Mouse (Mus musculus): Measurements from ENCODE around the gene Rbx1. TPM values are rescaled to one million over a fixed set of nuclear protein-coding genes. Genes with fewer than 3 reads are reported as not detected.
A peak's percentile ranks its signal among the peaks of the same experiment; 100 is the strongest.
"Not testable (repeated sequence)": the region's sequence is repeated elsewhere in the genome, so short reads cannot be mapped to it uniquely, and the experiment has no call there.

Gene Rbx1
- polyA plus RNA-seq, 1 experiment: 118 TPM

DNA sequence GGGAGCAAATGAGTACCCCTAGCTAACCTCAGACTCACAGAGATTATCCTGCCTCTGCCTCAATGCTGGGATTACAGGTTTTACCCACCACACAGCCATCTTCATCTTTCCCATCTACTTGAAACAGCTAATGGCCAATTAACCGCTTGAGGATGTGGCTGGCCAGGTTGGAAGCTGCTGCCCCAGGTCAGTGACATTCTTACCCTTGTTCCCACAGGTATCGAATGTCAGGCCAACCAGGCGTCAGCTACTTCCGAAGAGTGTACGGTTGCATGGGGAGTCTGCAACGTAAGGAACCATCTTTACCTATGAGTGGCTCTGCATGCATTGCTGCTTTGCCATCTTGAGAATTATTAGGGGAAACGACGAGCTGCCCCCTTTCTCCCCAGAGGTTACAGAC, 4.6 kb downstream of the Rbx1 start:
- TF ChIP-seq CTCF (conservative IDR thresholded peaks at IDR 0.05; ENCODE audit: insufficient read depth, insufficient read length, low read depth, low read length) (no peak), POLR2A (IDR thresholded peaks at IDR 0.05; ENCODE audit: low read depth, low read length) (no peak)
- peaks cover 1% of the 10 kb centered on the region; the same call in 1 of the 2 replicates for H3K36me3 ChIP-seq (ENCODE audit: control insufficient read depth, insufficient read depth, low read length)
- no peak for DNase-seq
- 58% methylated on average over 8 of the region's 8 CpGs for WGBS
- H3K4me3 ChIP-seq (ENCODE audit: insufficient read depth, low read depth, low read length): no peak overlapping the region
- no peaks in the 10 kb centered on the region for H3K27me3 ChIP-seq (replicated peaks; ENCODE audit: control insufficient read depth, insufficient read depth, low read length)
- H3K27ac ChIP-seq (ENCODE audit: insufficient read depth, low read depth, low read length): no peak overlapping the region
- peaks cover 3% of the 10 kb centered on the region; the same call in 1 of the 2 replicates for H3K4me1 ChIP-seq (ENCODE audit: control insufficient read depth, insufficient read depth, low read length)

DNA sequence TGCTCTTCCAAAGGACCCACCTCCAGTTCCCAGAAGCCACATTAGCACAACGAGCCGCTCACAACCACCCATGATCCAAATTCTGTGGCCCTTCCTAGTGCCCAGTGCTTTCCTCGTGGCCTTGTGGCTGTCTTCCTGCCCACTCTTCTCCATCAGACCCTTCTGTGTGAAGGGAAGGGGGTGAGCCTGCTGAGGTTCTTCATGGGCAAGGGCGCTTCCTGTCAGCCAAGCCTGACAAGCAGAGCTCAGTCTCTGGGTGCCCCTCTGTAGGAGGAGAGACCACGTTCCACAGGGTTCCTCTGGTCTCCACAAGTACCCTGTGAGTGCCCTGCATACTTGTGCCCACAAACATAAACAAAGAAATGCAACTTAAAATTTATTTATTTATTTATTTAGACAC, 6.2 kb downstream of the Rbx1 start:
- Histone ChIP-seq H3K27me3 (replicated peaks; ENCODE audit: control insufficient read depth, insufficient read depth, low read length) (no peaks in the 10 kb centered on the region), H3K4me3 (ENCODE audit: insufficient read depth, low read depth, low read length) (no peak overlapping the region), H3K4me1 (ENCODE audit: control insufficient read depth, insufficient read depth, low read length) (peaks cover 3% of the 10 kb centered on the region; the same call in 1 of the 2 replicates), H3K27ac (ENCODE audit: insufficient read depth, low read depth, low read length) (no peak overlapping the region), H3K36me3 (ENCODE audit: control insufficient read depth, insufficient read depth, low read length) (peaks cover 1% of the 10 kb centered on the region; the same call in 1 of the 2 replicates)
- TF ChIP-seq CTCF (conservative IDR thresholded peaks at IDR 0.05; ENCODE audit: insufficient read depth, insufficient read length, low read depth, low read length) (no peak), POLR2A (IDR thresholded peaks at IDR 0.05; ENCODE audit: low read depth, low read length) (no peak)
- DNase-seq: no peak
- WGBS: 90% methylated on average over 5 of the region's 5 CpGs

DNA sequence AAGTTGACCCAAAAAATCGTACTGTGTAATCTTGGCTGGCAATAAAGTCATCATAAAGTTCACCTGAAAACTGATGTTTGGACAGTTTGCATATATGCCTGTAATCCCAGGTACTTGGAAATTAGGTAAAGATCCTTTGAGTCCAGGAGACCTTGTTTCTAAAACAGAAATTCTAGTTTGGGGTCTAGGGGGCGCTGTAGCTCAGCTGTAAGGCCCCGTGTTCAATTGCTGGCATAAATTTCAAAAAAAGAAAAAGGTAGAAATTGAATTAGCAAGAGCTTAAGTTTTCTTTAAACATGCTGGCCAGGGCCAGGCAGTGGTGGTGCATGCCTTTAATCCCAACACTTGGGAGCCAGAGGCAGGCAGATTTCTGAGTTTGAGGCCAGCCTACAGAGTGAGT, 9.6 kb downstream of the Rbx1 start:
- peak; percentile 38 for DNase-seq
- no peaks in the 10 kb centered on the region for H3K27me3 ChIP-seq (replicated peaks; ENCODE audit: control insufficient read depth, insufficient read depth, low read length)
- H3K27ac ChIP-seq (ENCODE audit: insufficient read depth, low read depth, low read length): no peak overlapping the region
- peaks cover 1% of the 10 kb centered on the region; the same call in 1 of the 2 replicates for H3K36me3 ChIP-seq (ENCODE audit: control insufficient read depth, insufficient read depth, low read length)
- no peak for TF ChIP-seq POLR2A (IDR thresholded peaks at IDR 0.05; ENCODE audit: low read depth, low read length)
- TF ChIP-seq CTCF (conservative IDR thresholded peaks at IDR 0.05; ENCODE audit: insufficient read depth, insufficient read length, low read depth, low read length): peak; percentile 45
- WGBS: 39% methylated on average over 3 of the region's 3 CpGs
- H3K4me3 ChIP-seq (ENCODE audit: insufficient read depth, low read depth, low read length): no peak overlapping the region
- no peaks in the 10 kb centered on the region for H3K4me1 ChIP-seq (ENCODE audit: control insufficient read depth, insufficient read depth, low read length)

DNA sequence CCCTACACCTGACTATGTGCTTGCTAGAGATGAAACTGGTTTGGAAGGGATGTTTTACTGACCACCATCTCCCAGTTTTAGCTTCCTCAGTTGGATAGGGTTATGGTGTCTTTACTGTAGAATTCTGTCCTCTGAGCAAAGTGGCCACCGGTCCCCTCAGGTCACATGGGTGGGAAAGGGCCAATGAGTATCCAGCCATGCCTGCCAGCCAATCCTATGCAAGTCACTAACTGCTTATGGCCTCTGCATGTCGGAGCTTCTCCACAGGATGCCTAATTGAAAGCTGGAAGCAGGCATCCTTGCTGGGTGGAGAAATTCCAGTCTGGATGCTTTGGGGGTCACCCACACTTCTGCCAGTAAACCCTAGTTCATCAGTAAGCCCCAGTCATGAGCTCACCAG, 10.5 kb downstream of the Rbx1 start:
- Histone ChIP-seq H3K27ac (ENCODE audit: insufficient read depth, low read depth, low read length) (no peak overlapping the region), H3K36me3 (ENCODE audit: control insufficient read depth, insufficient read depth, low read length) (no peaks in the 10 kb centered on the region; the same call in 1 of the 2 replicates), H3K4me1 (ENCODE audit: control insufficient read depth, insufficient read depth, low read length) (no peaks in the 10 kb centered on the region), H3K27me3 (replicated peaks; ENCODE audit: control insufficient read depth, insufficient read depth, low read length) (no peaks in the 10 kb centered on the region), H3K4me3 (ENCODE audit: insufficient read depth, low read depth, low read length) (no peak overlapping the region)
- TF ChIP-seq POLR2A (IDR thresholded peaks at IDR 0.05; ENCODE audit: low read depth, low read length): no peak
- no peak for TF ChIP-seq CTCF (conservative IDR thresholded peaks at IDR 0.05; ENCODE audit: insufficient read depth, insufficient read length, low read depth, low read length)
- DNase-seq: peak; percentile 21
- WGBS: 8% methylated on average over 2 of the region's 2 CpGs

DNA sequence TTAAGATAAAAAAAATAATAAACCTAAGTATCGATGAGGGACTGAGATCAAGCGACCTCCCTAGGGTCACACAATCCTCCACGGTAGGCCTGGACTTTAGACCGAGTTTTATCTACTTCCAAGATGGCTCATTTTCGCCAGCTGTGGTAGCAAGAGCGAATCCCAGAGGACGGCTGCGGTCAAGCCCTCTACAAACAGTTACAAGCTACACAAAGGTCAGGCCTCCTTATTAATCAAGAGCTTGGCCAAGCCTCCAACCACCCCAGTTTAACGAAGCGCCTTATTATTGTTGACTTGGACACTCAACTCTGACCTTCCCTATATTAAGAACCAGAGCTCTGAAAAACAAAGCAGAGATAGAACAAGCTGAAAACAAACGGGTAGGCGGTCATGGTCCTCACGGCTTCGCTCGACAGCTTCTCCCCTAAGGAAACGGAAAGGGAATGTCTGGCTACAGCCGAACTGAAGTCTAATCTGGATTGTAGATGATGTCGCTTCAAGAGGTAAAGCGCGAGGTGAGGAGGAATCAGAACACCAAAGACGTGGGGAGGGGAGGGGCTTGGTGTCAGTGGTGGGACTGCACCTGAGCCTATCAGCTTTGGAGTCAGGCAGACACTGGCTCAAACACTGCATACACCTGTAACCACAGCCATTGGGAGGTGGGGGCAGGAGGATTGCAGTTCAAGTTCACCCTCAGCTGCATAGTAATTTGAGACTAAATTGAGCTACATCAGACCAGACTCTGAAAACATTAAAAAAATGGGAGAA, 13.5 kb downstream of the Rbx1 start:
- H3K27me3 ChIP-seq (replicated peaks; ENCODE audit: control insufficient read depth, insufficient read depth, low read length): no peaks in the 10 kb centered on the region
- no peak overlapping the region for H3K27ac ChIP-seq (ENCODE audit: insufficient read depth, low read depth, low read length)
- peak; percentile 54 for DNase-seq
- no peaks in the 10 kb centered on the region; the same call in 1 of the 2 replicates for H3K36me3 ChIP-seq (ENCODE audit: control insufficient read depth, insufficient read depth, low read length)
- H3K4me3 ChIP-seq (ENCODE audit: insufficient read depth, low read depth, low read length): no peak overlapping the region
- WGBS: 57% methylated on average over 21 of the region's 21 CpGs
- no peaks in the 10 kb centered on the region for H3K4me1 ChIP-seq (ENCODE audit: control insufficient read depth, insufficient read depth, low read length)
- TF ChIP-seq POLR2A (IDR thresholded peaks at IDR 0.05; ENCODE audit: low read depth, low read length) (no peak), CTCF (conservative IDR thresholded peaks at IDR 0.05; ENCODE audit: insufficient read depth, insufficient read length, low read depth, low read length) (no peak)

DNA sequence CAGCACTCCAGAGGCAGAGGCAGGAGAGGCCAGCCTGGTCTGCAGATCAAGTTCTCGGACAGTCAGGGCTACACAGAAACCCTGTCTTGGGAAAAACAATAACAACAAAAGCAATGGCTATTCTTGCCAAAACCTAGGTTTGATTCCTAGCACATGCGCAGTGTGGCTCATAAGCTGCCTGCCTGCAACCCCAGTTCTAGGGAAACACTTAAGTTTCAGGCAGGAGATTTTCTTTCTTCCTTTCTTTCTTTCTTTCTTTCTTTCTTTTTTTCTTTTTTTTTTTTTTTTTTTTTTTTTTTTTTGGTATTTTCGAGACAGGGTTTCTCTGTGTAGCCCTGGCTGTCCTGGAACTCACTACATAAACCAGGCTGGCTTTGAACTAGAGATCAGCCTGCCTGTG, 14.2 kb downstream of the Rbx1 start:
- H3K4me3 ChIP-seq (ENCODE audit: insufficient read depth, low read depth, low read length); DNase-seq: not testable (repeated sequence)
- 72% methylated on average over 3 of the region's 3 CpGs for WGBS

DNA sequence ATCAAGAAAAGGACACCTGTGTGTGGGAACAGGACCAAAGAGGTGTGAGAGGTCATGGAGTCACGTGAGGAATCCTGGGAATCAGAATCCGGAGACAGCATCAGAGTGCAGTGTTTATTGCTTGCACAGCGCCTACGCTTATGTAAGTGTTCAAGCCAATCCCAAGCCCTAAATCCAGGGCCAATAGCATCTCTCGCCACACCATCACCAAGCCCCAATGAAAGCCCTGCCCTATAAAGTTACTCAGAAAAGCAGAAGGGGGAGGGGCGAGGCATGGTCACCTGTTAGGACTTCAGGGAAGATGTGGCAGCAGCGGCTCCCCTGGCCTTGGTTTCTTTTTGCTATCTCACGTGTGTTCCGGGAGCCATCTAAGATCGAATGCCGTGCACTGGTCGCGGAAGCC, 14.9 kb downstream of the Rbx1 start:
- Histone ChIP-seq H3K27ac (ENCODE audit: insufficient read depth, low read depth, low read length) (no peak overlapping the region), H3K4me3 (ENCODE audit: insufficient read depth, low read depth, low read length) (peak overlapping the region; percentile 31), H3K36me3 (ENCODE audit: control insufficient read depth, insufficient read depth, low read length) (no peaks in the 10 kb centered on the region), H3K27me3 (replicated peaks; ENCODE audit: control insufficient read depth, insufficient read depth, low read length) (no peaks in the 10 kb centered on the region), H3K4me1 (ENCODE audit: control insufficient read depth, insufficient read depth, low read length) (no peaks in the 10 kb centered on the region)
- TF ChIP-seq POLR2A (IDR thresholded peaks at IDR 0.05; ENCODE audit: low read depth, low read length) (no peak), CTCF (conservative IDR thresholded peaks at IDR 0.05; ENCODE audit: insufficient read depth, insufficient read length, low read depth, low read length) (no peak)
- 25% methylated on average over 13 of the region's 13 CpGs for WGBS
- peak; percentile 68 for DNase-seq

More for the DNA sequence above, 14.2 kb downstream of the Rbx1 start:
- not testable (repeated sequence) for H3K27ac ChIP-seq (ENCODE audit: insufficient read depth, low read depth, low read length); H3K4me1 ChIP-seq (ENCODE audit: control insufficient read depth, insufficient read depth, low read length); H3K36me3 ChIP-seq (ENCODE audit: control insufficient read depth, insufficient read depth, low read length); H3K27me3 ChIP-seq (replicated peaks; ENCODE audit: control insufficient read depth, insufficient read depth, low read length)
